Mouse (Mus musculus) kidney, adult 2 months (tissue): Measurements from ENCODE around the gene Plcb2.

Experiments used
- CTCF ChIP-seq: fragments of 200-500 bp; conservative IDR thresholded peaks from 2 replicates; pipeline ENCODE4 v1.5.1; 2011; ENCODE audit warnings: low read depth, mild to moderate bottlenecking, control low read depth, low read length, moderate library complexity, mixed read lengths; ENCODE audit not compliant: insufficient read depth, insufficient read length
- POLR2A ChIP-seq: fragments of 200-500 bp; IDR thresholded peaks from one replicate; pipeline ENCODE4 v1.6.1; 2011; ENCODE audit warnings: low read depth, low read length, control low read depth

DNA sequence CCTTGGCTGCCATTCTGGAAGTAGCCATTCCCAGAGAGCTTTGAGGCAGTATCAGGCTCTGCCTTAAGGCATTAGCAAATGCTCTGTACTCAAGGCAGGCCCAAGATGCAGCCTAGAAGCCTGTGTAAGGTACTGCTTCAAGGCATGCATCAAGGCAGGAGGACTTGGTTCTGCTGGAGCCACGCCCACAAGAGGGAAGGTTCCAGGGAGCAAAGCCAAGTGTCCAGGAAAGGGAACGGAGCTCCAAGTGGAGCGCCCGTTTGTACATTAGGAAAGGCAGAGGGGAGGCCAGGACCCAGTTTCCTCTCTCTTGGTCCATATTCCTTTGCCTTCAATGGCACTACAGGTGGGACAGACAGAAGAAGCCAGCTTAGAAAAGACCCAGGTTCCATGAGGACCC, 19.8 kb downstream of the Plcb2 start:
- TF ChIP-seq POLR2A: no peak
- no peak for TF ChIP-seq CTCF
